Mouse (Mus musculus) hindbrain, embryonic 11.5 days (tissue): ENCODE data around the gene Cel. TPM values are rescaled to one million over a fixed set of nuclear protein-coding genes. Genes with fewer than 3 reads are reported as not detected.
"Not testable (repeated sequence)": the region's sequence is repeated elsewhere in the genome, so short reads cannot be mapped to it uniquely, and the experiment has no call there.

Source experiments
- ATAC-seq: fragments of 200-750 bp; cut with Nextera tagmentation; 2 replicates; pipeline ENCODE4 v1.8.0; 2017; ENCODE audit warnings: mild to moderate bottlenecking, moderate TSS enrichment, moderate library complexity; ENCODE audit not compliant: low FRiP score
- DNase-seq: peaks from one replicate; pipeline ENCODE4 v3.0.0-alpha.2; 2015; ENCODE audit warnings: low spot score
- H3K27ac ChIP-seq: fragments of 300-500 bp; sonication (generic); 2 replicates; pipeline ENCODE4 v1.5.1; 2014; ENCODE audit warnings: mild to moderate bottlenecking, low read depth, low read length
- H3K27me3 ChIP-seq: fragments of 300-500 bp; sonication (generic); 2 replicates; pipeline ENCODE4 v1.6.1; 2014; ENCODE audit warnings: mild to moderate bottlenecking, low read length, moderate library complexity, mixed read lengths; ENCODE audit not compliant: control insufficient read depth, insufficient read depth
- H3K36me3 ChIP-seq: fragments of 300-500 bp; sonication (generic); 2 replicates; pipeline ENCODE4 v1.6.1; 2014; ENCODE audit warnings: mild to moderate bottlenecking, low read length, moderate library complexity, mixed read lengths; ENCODE audit not compliant: control insufficient read depth, insufficient read depth
- H3K4me1 ChIP-seq: fragments of 300-500 bp; sonication (generic); replicated peaks from 2 replicates; pipeline ENCODE4 v1.6.1; 2014; ENCODE audit warnings: low read length, mixed read lengths; ENCODE audit not compliant: control insufficient read depth, insufficient read depth
- H3K4me2 ChIP-seq: fragments of 300-500 bp; sonication (generic); replicated peaks from 2 replicates; pipeline ENCODE4 v1.6.1; 2014; ENCODE audit warnings: mild to moderate bottlenecking, low read depth, low read length
- H3K4me3 ChIP-seq: fragments of 300-500 bp; sonication (generic); 2 replicates; pipeline ENCODE4 v1.5.1; 2014; ENCODE audit warnings: low read depth, low read length
- H3K9ac ChIP-seq: fragments of 300-500 bp; sonication (generic); 2 replicates; pipeline ENCODE4 v1.6.1; 2014; ENCODE audit warnings: low read depth, low read length
- H3K9me3 ChIP-seq: fragments of 300-500 bp; sonication (generic); 2 replicates; pipeline ENCODE4 v1.6.1; 2016; ENCODE audit warnings: low read length; ENCODE audit not compliant: control insufficient read depth
- WGBS: fragments of 180-500 bp; shearing (Covaris S2); extraction: QIAGEN DNeasy Blood & Tissue Kit; methylation state at CpG from one replicate; pipeline ENCODE4 v1.1.7; 2014; 5-methylcytosine and 5-hydroxymethylcytosine counted together
- polyA plus RNA-seq: library from polyadenylated mRNA; unstranded; fragments of >200 nt; fragmentation: Nextera tagmentation; extraction: Ambion mirVana; gene quantifications from 2 replicates; pipeline ENCODE4 v1.2.1, GENCODE M21; 2014

Gene Cel
- polyA plus RNA-seq, 1 experiment from 2014 or later: not detected

DNA sequence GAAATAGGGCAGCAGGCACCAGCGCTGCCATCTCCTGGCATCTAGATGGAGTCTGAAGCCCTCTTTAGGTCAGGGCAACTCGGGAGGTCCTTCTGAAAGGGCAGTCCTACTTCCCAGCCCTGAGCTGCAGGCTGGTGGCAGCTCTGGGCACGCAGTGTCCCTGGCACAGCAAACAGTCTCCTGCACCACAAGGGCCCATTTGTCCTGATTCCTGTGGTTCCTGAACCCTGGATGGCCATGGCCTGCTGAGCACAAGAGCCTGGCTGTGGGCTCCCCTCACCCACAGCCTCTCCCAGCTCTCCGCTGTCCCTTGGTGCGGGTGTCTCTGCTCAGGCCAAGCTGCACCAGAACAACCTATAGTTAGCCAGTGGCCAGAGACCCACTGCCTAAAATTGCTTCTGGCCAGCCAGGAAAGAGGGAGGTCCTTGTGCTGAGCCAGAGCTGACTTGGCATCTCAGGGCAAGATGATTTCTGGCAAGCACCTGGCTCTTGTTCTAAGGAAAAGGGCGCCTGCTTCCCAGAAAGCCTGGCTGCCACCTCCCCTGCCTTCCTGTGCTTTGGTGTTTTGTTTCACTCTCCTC, 41.5 kb downstream of the Cel start:
- Histone ChIP-seq H3K27me3 (no peaks in the 10 kb centered on the region), H3K4me3 (no peak overlapping the region), H3K4me2 (no peak overlapping the region), H3K36me3 (no peaks in the 10 kb centered on the region), H3K9me3 (no peaks in the 10 kb centered on the region), H3K27ac (no peak overlapping the region), H3K4me1 (peaks cover 18% of the 10 kb centered on the region), H3K9ac (no peak overlapping the region)
- 85% methylated on average over 6 of the region's 6 CpGs for WGBS
- no peak for ATAC-seq
- no peak for DNase-seq

DNA sequence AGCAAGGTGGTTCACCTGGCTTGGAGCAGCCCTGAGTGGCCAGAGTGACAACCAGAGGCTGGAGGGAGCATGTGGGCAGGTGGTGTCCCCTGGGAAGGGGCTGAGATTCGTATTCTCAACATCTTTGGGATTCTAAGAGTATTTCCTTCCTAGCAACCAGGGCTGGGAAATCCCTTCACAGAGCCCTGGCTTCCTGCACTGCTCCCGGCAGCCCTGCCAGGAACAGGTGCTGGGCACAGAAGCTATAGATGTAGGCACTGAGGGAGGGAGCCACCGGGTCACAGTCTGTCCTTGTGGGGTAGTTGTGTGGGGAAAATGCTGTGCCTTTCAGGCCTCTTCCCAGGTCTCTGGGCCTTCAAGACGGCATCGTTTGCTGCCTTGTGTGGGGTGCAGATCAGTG, 42.6 kb downstream of the Cel start:
- Histone ChIP-seq H3K27ac (no peak overlapping the region), H3K36me3 (no peaks in the 10 kb centered on the region), H3K27me3 (no peaks in the 10 kb centered on the region), H3K4me3 (no peak overlapping the region), H3K4me2 (no peak overlapping the region), H3K9ac (0 out of 2 replicates have a peak overlapping the region, but pooled peaks have one; percentile 11), H3K9me3 (no peaks in the 10 kb centered on the region), H3K4me1 (peaks cover 8% of the 10 kb centered on the region)
- no peak for DNase-seq
- WGBS: 65% methylated on average over 5 of the region's 5 CpGs
- no peak for ATAC-seq

DNA sequence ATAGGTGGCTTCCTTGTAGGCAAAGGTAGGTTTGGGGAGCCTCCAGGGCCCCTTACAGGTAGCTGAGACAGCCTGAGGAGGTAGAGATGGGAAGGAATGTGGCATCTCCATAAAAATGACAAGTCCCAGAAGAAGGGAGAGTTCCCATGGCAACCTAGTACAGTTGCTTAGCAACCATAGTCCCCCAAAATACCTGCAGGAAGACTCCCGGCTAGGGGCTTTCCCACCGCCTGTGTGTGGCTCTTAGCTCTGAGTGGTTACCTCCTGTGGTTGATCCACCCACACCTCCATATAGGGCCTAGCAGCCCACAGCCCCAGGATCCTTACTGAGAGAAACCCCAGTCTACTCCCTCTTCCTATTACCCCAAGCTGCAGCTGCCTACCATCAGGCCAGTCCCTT, 45.0 kb downstream of the Cel start:
- H3K27ac ChIP-seq: no peak overlapping the region
- ATAC-seq (no peak), DNase-seq (no peak)
- no peaks in the 10 kb centered on the region for H3K9me3 ChIP-seq
- peaks cover 4% of the 10 kb centered on the region; the same call in 1 of the 2 replicates for H3K4me1 ChIP-seq
- no peaks in the 10 kb centered on the region for H3K36me3 ChIP-seq
- H3K4me3 ChIP-seq: no peak overlapping the region
- no peak overlapping the region for H3K9ac ChIP-seq
- H3K27me3 ChIP-seq: no peaks in the 10 kb centered on the region
- 50% methylated on average over 2 of the region's 2 CpGs for WGBS
- H3K4me2 ChIP-seq: no peak overlapping the region

DNA sequence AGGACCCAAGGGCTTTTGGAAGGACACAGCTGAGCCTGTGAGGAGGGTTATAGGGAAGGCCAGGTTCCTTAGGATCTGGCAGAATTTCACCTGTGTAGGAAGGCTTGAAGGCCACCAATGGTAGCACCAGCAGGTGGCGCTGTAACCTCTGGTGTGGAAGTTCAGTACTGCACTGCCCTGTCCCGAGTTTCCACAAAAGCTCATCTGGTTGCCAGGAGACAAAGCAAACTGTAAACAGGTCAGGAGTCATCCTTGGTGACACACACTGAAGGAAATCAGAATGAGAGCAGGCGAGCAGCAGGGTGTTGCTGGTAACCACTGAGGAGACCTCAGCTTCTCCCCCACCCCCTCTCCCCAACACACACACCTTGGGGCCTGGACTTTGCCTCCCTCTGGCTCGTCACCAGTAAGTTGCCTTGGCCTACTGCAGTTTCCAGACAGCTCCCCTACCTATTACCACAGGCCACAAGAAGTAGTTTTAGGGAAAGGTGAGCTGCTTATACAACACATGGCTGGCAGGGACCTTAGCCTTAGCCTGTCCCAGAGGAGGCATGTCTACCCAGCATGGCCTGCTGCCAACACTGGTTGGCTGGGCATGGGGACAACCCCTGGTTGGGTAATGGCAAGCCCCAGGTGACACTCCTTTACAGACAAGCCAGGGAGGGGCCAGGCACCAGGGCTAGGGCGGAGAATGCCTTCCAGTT, 45.8 kb downstream of the Cel start:
- Histone ChIP-seq H3K4me1 (peaks cover 4% of the 10 kb centered on the region; the same call in 1 of the 2 replicates), H3K27ac (no peak overlapping the region), H3K36me3 (no peaks in the 10 kb centered on the region), H3K4me2 (no peak overlapping the region), H3K27me3 (no peaks in the 10 kb centered on the region), H3K9me3 (no peaks in the 10 kb centered on the region), H3K4me3 (no peak overlapping the region), H3K9ac (no peak overlapping the region)
- 45% methylated on average over 5 of the region's 5 CpGs for WGBS
- peak; percentile 85 for DNase-seq
- no peak; the same call in 1 of the 2 replicates for ATAC-seq

DNA sequence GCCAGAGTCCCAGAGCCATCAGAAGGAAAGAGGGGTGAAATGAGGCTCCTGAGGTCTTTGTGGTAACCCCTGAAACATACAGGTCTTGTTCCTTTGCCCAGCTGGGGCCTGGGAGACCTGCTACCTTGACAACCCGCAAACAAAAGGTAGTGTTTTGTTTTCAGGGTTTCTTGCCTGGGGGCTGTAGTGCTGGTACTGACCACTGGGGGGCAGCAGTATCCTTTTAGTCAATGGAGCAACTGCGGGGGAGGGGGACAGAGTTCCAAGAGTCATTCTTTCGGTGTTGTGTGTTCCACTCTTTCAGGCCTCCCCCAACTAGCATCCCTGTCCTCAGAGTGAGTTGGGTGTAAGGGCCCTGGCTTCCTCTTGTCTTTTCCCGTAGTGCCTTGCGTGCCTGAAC, 48.7 kb downstream of the Cel start:
- Histone ChIP-seq H3K9ac (peak overlapping the region; percentile 98), H3K4me1 (peaks cover 2% of the 10 kb centered on the region; the same call in 1 of the 2 replicates), H3K9me3 (no peaks in the 10 kb centered on the region), H3K4me3 (peak overlapping the region; percentile 81), H3K36me3 (no peaks in the 10 kb centered on the region), H3K27me3 (no peaks in the 10 kb centered on the region), H3K27ac (0 out of 2 replicates have a peak overlapping the region, but pooled peaks have one; percentile 31), H3K4me2 (peak overlapping the region; percentile 88)
- 14% methylated on average over 5 of the region's 5 CpGs for WGBS
- DNase-seq (peak; percentile 93), ATAC-seq (no peak)

DNA sequence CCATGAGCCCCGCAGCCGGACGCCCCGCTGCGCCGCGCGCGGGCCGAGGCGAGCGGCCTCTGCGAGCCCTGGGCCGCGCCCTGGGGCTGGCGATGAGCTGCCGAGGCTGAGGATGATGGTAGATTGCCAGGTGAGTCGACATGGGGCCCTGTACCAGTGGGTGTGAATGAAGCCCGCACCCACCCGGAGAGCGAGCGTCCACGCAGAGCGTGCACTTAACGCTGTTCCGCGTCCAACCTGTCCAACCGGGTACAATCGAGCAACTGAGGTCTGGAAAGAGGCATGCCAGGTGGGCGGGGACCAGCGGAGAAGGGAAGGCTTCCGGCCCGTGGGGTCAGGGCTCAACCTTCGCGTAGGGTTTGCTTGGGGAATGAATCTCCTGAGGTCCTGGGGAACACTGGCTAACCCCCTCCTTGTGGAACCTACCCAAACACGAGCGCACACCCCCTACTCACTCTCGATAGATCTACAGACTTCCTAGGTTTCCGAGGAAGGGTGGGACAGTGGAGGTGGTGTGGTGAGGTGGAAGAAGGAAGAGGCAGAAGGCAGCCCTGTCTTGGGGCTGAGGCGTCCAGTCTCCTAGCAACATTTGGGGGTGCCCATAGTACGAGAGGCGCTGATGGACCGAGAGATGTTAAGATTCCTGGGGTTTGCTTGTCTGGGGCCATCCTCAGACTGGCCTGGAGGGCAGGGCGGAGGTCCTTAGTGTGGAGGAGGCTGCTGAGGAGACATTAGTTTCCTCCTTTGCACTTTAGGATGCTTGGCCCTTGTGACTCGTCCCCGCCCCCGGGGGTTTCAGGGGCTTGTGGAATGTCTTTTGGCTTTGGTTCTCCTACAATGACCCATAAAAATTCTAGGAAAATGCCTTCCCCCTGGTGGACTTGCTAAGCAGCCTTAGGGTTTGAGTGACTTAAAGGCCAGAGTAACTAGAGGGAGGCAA, 49.5 kb downstream of the Cel start:
- peaks cover 2% of the 10 kb centered on the region; the same call in 1 of the 2 replicates for H3K4me1 ChIP-seq
- DNase-seq (peak; percentile 71), ATAC-seq (peak; percentile 39)
- 5% methylated on average over 47 of the region's 47 CpGs for WGBS
- no peaks in the 10 kb centered on the region for H3K36me3 ChIP-seq
- H3K4me2 ChIP-seq: peak overlapping the region; percentile 88
- H3K27me3 ChIP-seq: no peaks in the 10 kb centered on the region
- H3K9me3 ChIP-seq: no peaks in the 10 kb centered on the region
- H3K9ac ChIP-seq: peak overlapping the region; percentile 98
- H3K4me3 ChIP-seq: peak overlapping the region; percentile 81
- H3K27ac ChIP-seq: peak overlapping the region; percentile 91

DNA sequence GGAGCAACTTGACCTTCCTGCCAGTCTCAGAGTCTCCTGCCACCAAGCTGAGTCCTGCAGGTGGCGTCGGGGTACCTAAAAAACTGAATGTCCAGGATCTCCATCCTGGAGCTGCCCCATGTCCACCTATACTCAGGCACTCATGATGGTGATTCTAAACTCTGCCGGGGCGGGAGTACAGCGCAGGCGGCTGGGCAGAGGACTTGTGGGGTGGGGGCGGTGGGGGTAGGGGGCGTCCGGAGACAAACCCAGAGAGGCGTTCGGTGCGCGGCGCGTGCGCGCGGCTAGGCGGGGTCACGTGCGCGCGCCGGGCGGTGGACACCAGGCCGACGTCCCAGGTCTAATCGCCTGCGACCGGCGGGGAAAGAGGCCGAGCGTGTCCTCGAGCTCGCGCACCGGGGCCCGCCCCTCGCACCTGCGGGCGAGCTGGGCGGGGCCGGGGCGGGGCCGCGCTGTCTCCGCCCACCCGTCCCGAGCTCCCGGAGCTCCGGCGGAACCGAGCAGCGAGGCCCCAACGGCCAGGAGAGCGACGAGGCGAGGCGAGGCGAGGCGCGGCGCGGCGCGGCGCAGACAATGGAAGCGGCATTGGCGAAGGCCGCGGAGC, 50.3 kb downstream of the Cel start, which contains the start of gene Ralgds:
Gene Ralgds (plus strand): TSS at position 328 of the 604 bp plus-strand sequence.
- Histone ChIP-seq H3K9me3 (no peaks in the 10 kb centered on the region), H3K4me2 (peak within 1 kb of the TSS; percentile 88), H3K4me3 (peak within 1 kb of the TSS; percentile 81), H3K9ac (peak within 1 kb of the TSS; percentile 98), H3K27ac (peak within 1 kb of the TSS; percentile 91), H3K27me3 (no peaks in the 10 kb centered on the region), H3K36me3 (no peaks in the 10 kb centered on the region), H3K4me1 (peaks cover 2% of the 10 kb centered on the region; the same call in 1 of the 2 replicates)
- DNase-seq (peak; percentile 84), ATAC-seq (peak; percentile 76)
- WGBS: under 1% methylated on average over 48 of the region's 71 CpGs

DNA sequence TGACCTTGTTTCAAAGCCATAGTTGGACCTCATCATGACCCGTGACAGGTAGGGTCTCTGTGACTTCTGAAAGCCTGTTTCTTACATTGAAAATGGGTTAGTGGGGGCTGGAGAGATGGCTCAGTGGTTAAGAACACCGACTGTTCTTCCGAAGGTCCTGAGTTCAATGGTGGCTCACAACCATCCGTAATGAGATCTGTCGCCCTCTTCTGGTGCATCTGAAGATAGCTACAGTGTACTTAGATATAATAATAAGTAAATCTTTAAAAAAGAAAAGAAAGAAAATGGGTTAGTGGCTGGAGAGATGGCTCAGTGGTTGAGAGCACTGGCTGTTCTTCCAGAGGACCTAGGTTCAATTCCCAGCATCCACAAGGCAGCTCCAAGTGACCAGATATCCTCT, 51.6 kb downstream of the Cel start:
- WGBS: 46% methylated on average over 5 of the region's 5 CpGs
- H3K4me2 ChIP-seq, H3K9ac ChIP-seq, H3K27me3 ChIP-seq, H3K9me3 ChIP-seq, ATAC-seq, DNase-seq, H3K4me1 ChIP-seq, H3K4me3 ChIP-seq, H3K36me3 ChIP-seq, H3K27ac ChIP-seq: not testable (repeated sequence)
